Mouse (Mus musculus) monocyte, adult 59 days (primary cell): ENCODE results near the gene Ywhah. TPM values are rescaled to one million over a fixed set of nuclear protein-coding genes. Genes with fewer than 3 reads are reported as not detected.

Experiments used
- total RNA-seq, 2 experiments: library from RNA; stranded (reverse); gene quantifications; one replicate each; pipeline ENCODE4 v1.2.4; 2023

Ywhah gene
- 100 to 1,000 TPM; 150 to 158 TPM for total RNA-seq

GRCm38 (mm10) chr5:33018561-33019425 lies at the start of gene Ywhah:
Gene Ywhah (plus strand): TSS chr5:33018816.

Other genes with a start within 250 kb of the Ywhah start
- 100 to 1,000 TPM; 115 to 122 TPM for gene Pisd, start 233.2 kb upstream of the Ywhah start, total RNA-seq
- not detected for gene Gm20671, start 191.7 kb upstream of the Ywhah start, total RNA-seq
- 10 to 100 TPM; 29.8 to 41.3 TPM for gene Prr14l, start 164.6 kb upstream of the Ywhah start, total RNA-seq
- gene Depdc5, start 155.1 kb upstream of the Ywhah start, total RNA-seq, result 10 to 100 TPM; 38.3 to 40.5 TPM
- gene Slc5a1, start 85.4 kb downstream of the Ywhah start, total RNA-seq, result not detected
- gene Spon2, start 199.6 kb downstream of the Ywhah start, total RNA-seq, result under 1 TPM; 0.50 to 0.52 TPM